In genomic region chr17:29931224-29931945, GRCm38 (mm10) we compare ENCODE assay signal across 30 mouse cellular contexts. TPM values are rescaled to one million over a fixed set of nuclear protein-coding genes. Genes with fewer than 3 reads are reported as not detected.
DNase-seq lines count a peak whose midpoint lies in the region; ATAC-seq and TF ChIP-seq lines count a peak whose summit lies in the region.
"Had no signal": no experiment of that assay in that cellular context is flagged by ENCODE, and none has a peak within 500 bp of the region (broad histone marks: within the 10 kb centered on the region; RNA-seq: fewer than 3 reads in every experiment).

No protein-coding gene starts in this region.

- 0 out of 2 replicates have a peak, but pooled peaks cover 15% of the 10 kb centered on the region for H3K4me1 ChIP-seq in hindbrain, embryonic 15.5 days (replicated peaks)
- peaks cover 4% of the 10 kb centered on the region; the same call in 1 of the 2 replicates for H3K4me1 ChIP-seq in hindbrain, embryonic 10.5 days (replicated peaks)
- peaks cover 8% of the 10 kb centered on the region for H3K4me1 ChIP-seq in testis, adult 2 months (ENCODE audit: control insufficient read depth, insufficient read depth, low read length)
- H3K4me1 ChIP-seq: embryonic facial prominence, embryonic 15.5 days; limb, embryonic 13.5 days had no signal

- H3K27ac ChIP-seq in hindbrain, embryonic 15.5 days (replicated peaks) = 0 out of 2 replicates have a peak overlapping the region, but pooled peaks have one; percentile 14
- no peak overlapping the region for H3K27ac ChIP-seq in hindbrain, embryonic 10.5 days
- no peak overlapping the region for H3K27ac ChIP-seq in testis, adult 2 months (ENCODE audit: control insufficient read depth, insufficient read depth, low read depth, low read length)
- H3K27ac ChIP-seq in gastrocnemius, adult 2 months = no peak overlapping the region
- H3K27ac ChIP-seq: embryonic facial prominence, embryonic 15.5 days; forebrain, embryonic 15.5 days; heart, embryonic 13.5 days; limb, embryonic 13.5 days; liver, embryonic 13.5 days had no signal

- H3K4me2 ChIP-seq in hindbrain, embryonic 15.5 days = no peak overlapping the region
- H3K4me2 ChIP-seq: embryonic facial prominence, embryonic 15.5 days; forebrain, embryonic 15.5 days; heart, embryonic 13.5 days; limb, embryonic 13.5 days; liver, embryonic 13.5 days; lung, embryonic 14.5 days had no signal

- no peak; the same call in 1 of the 2 replicates for TF ChIP-seq POLR2A in testis, adult 2 months (IDR thresholded peaks at IDR 0.05; ENCODE audit: control insufficient read depth, low read depth, low read length)

- DNase-seq in hindbrain, embryonic 10.5 days (ENCODE audit: low spot score) = no peak
- DNase-seq in testis, postnatal 10 days (ENCODE audit: low spot score) = no peak
- peak; percentile 72 for DNase-seq in R1 (ENCODE audit: low read depth, low spot score)
- peak; percentile 51 for DNase-seq in testis, postnatal 14 days (ENCODE audit: low spot score)
- no peak for DNase-seq in adrenal gland, postnatal 14 days
- no peak for DNase-seq in gastrocnemius, adult 2 months
- DNase-seq: adrenal gland, postnatal 36 days; cerebellum, adult 11 months; cerebellum, adult 9-11 months; gastrocnemius, postnatal 14 days; heart, adult 18-20 months; heart, postnatal 14 days; kidney, adult 9 months; kidney, postnatal 14 days; layer of hippocampus, postnatal 36 days; liver, embryonic 13.5 days; lung, embryonic 14.5 days; lung, postnatal 36 days; retina, postnatal 1 day; right cerebral cortex, postnatal 25 days; spleen, adult 18-20 months had no signal

- no peaks in the 10 kb centered on the region for H3K36me3 ChIP-seq in hindbrain, embryonic 15.5 days
- no peaks in the 10 kb centered on the region for H3K36me3 ChIP-seq in hindbrain, embryonic 10.5 days
- H3K36me3 ChIP-seq in testis, adult 2 months (ENCODE audit: control insufficient read depth, insufficient read depth, low read length) = no peaks in the 10 kb centered on the region
- H3K36me3 ChIP-seq: embryonic facial prominence, embryonic 15.5 days; forebrain, embryonic 15.5 days; heart, embryonic 13.5 days; limb, embryonic 13.5 days; liver, embryonic 13.5 days had no signal

- no peak overlapping the region for H3K9ac ChIP-seq in hindbrain, embryonic 15.5 days
- H3K9ac ChIP-seq: embryonic facial prominence, embryonic 15.5 days; forebrain, embryonic 15.5 days; heart, embryonic 13.5 days; limb, embryonic 13.5 days; liver, embryonic 13.5 days; lung, embryonic 14.5 days had no signal

- H3K27me3 ChIP-seq in hindbrain, embryonic 15.5 days = no peaks in the 10 kb centered on the region
- H3K27me3 ChIP-seq in hindbrain, embryonic 10.5 days (ENCODE audit: insufficient read depth, poor library complexity, severe bottlenecking) = peaks cover 16% of the 10 kb centered on the region
- no peaks in the 10 kb centered on the region for H3K27me3 ChIP-seq in testis, adult 2 months (ENCODE audit: control insufficient read depth, insufficient read depth, low read length)
- H3K27me3 ChIP-seq: embryonic facial prominence, embryonic 15.5 days had no signal

- ATAC-seq in hindbrain, embryonic 15.5 days (ENCODE audit: low FRiP score, low read depth) = no peak
- ATAC-seq: forebrain, embryonic 15.5 days; hindbrain, embryonic 16.5 days; intestine, embryonic 16.5 days; midbrain, embryonic 16.5 days had no signal

- TF ChIP-seq CTCF in testis, adult 2 months (IDR thresholded peaks at IDR 0.05; ENCODE audit: control insufficient read depth, insufficient read depth, insufficient replicate concordance, low read depth, low read length) = peak; percentile 23; the same call in 1 of the 2 replicates
- no peak for TF ChIP-seq CTCF in gastrocnemius, adult 2 months (IDR thresholded peaks at IDR 0.05)

- H3K4me3 ChIP-seq in hindbrain, embryonic 15.5 days = no peak overlapping the region
- no peak overlapping the region for H3K4me3 ChIP-seq in hindbrain, embryonic 10.5 days
- peak overlapping the region; percentile 61 for H3K4me3 ChIP-seq in testis, adult 2 months (ENCODE audit: control insufficient read depth, low read depth, low read length)
- H3K4me3 ChIP-seq in gastrocnemius, adult 2 months = no peak overlapping the region
- H3K4me3 ChIP-seq: embryonic facial prominence, embryonic 15.5 days; forebrain, embryonic 15.5 days; heart, embryonic 13.5 days; limb, embryonic 13.5 days; liver, embryonic 13.5 days had no signal

- no peaks in the 10 kb centered on the region for H3K9me3 ChIP-seq in hindbrain, embryonic 15.5 days
- H3K9me3 ChIP-seq in hindbrain, embryonic 10.5 days = peaks cover 5% of the 10 kb centered on the region; the same call in 1 of the 2 replicates
- H3K9me3 ChIP-seq: embryonic facial prominence, embryonic 15.5 days; forebrain, embryonic 15.5 days; heart, embryonic 13.5 days; limb, embryonic 13.5 days; liver, embryonic 13.5 days had no signal

- intact Hi-C loops in gastrocnemius, adult 2 months (cut with DNase I) = no loop called here

- 69% methylated on average over 31 of the region's 31 CpGs for WGBS in hindbrain, embryonic 15.5 days
- 89% methylated on average over 31 of the region's 31 CpGs for WGBS in hindbrain, embryonic 10.5 days

RNA-seq across cellular contexts. Expression of gene Mdga1, which starts 38.5 kb away (rescaled TPM):
- 16.6 and 18.9 TPM in 2 replicates for polyA plus RNA-seq in hindbrain, embryonic 15.5 days (2015; fragmentation: Nextera tagmentation; extraction: Ambion mirVana)
- 2.3 and 5.1 TPM in 2 replicates for polyA plus RNA-seq in hindbrain, embryonic 10.5 days (2016; fragmentation: Nextera tagmentation; extraction: Ambion mirVana)
- 0.42 and 0.69 TPM in 2 replicates for polyA plus RNA-seq in testis, adult 2 months (2012; rRNA removed)
- 1.3 and 1.8 TPM in 2 replicates for total RNA-seq in adrenal gland, postnatal 14 days (2021)
- 10 to 100 TPM; 29.5 to 41.3 TPM for total RNA-seq in gastrocnemius, adult 2 months (2021)

Comparison
In these comparisons a context has a peak if more than half of its experiments do, and no peak if none do; other contexts are left out.
1. DNase-seq: peak in R1 (single experiment) and testis, postnatal 14 days (single experiment); none in hindbrain, embryonic 10.5 days (single experiment), testis, postnatal 10 days (single experiment), adrenal gland, postnatal 14 days (single experiment) and gastrocnemius, adult 2 months (single experiment).